Mouse (Mus musculus) brown adipose tissue, adult 24 weeks (tissue): ENCODE data around the gene Kcna2. TPM values are rescaled to one million over a fixed set of nuclear protein-coding genes. Genes with fewer than 3 reads are reported as not detected.

Source experiments
- H3K27ac ChIP-seq: fragments of 200-500 bp; replicated peaks from 2 replicates; pipeline ENCODE4 v1.5.1; 2012; ENCODE audit warnings: low read depth, mild to moderate bottlenecking, low read length
- H3K4me1 ChIP-seq: fragments of 200-500 bp; 2 replicates; pipeline ENCODE4 v1.6.1; 2012; ENCODE audit warnings: low read length, mixed read lengths; ENCODE audit not compliant: control insufficient read depth, insufficient read depth, insufficient read length
- H3K4me3 ChIP-seq: fragments of 200-500 bp; 2 replicates; pipeline ENCODE4 v1.5.1; 2012; ENCODE audit warnings: low read depth, mild to moderate bottlenecking, low read length, moderate library complexity; ENCODE audit not compliant: insufficient read depth
- polyA plus RNA-seq: library from polyadenylated mRNA; stranded (reverse); fragments of >200 nt; gene quantifications from 2 replicates; pipeline ENCODE4 v1.2.4, GENCODE M21; 2012; ENCODE audit not compliant: missing spikeins, insufficient read depth, insufficient read length

The Kcna2 gene
- polyA plus RNA-seq, 1 experiment, result 1.6 TPM

DNA sequence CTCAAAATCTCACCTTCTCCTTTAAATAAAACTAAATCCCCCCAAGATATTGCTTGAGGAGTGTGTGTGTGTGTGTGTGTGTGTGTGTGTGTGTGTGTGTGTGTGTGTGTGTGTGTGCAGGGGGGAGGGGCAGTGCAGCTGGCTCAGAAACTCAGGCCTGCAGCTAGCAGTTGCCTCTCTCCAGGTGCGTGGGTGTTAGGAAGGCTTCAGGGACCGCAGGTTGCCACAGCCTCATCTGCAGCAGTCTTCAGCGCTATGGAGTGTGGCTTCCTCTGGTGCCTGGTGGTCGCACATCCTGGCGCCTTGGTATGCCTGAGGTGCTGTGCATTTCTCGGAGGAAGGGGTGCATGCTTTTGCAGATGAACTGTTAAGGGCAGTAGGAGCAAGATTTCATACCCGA, 10.9 kb upstream of the Kcna2 start:
- no peak overlapping the region for H3K4me3 ChIP-seq
- no peaks in the 10 kb centered on the region for H3K4me1 ChIP-seq
- H3K27ac ChIP-seq, result no peak overlapping the region

DNA sequence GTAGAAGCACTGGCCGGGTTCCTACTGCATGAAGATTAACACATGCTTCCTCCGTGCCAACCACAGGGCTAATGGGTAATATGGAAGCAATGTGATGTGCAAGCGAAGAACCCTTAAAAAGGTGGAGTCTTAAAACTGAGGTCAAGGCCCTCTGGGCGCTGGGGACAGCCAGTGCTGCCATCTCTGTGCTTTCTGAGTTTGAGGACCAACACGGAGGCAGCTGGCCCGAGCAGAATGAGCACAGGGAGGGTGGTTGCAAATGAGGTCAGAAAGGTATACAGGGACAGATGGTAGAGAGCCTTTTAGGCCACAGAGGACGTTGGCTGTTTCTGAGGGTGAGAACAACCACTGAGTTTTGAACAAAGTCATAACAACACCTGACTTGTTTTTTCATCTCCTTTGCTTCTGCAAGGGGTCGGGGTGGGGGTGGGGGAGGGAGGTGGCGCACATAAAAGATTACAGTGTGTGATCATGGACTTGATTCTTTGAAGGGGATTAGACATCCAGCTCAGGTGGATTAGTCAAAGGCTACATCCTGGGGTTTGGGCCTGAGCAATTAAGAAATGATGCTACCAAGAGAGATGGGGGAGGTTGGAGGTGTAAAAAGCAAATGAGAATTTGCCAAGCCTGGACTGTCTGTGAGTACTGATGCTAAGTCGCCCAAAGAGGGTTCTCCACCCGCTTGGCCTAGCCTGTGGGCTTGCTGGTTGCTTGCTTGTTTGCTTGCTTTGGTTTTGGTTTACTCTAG, 10.4 kb upstream of the Kcna2 start:
- no peak overlapping the region for H3K4me3 ChIP-seq
- H3K27ac ChIP-seq, result no peak overlapping the region
- no peaks in the 10 kb centered on the region for H3K4me1 ChIP-seq

DNA sequence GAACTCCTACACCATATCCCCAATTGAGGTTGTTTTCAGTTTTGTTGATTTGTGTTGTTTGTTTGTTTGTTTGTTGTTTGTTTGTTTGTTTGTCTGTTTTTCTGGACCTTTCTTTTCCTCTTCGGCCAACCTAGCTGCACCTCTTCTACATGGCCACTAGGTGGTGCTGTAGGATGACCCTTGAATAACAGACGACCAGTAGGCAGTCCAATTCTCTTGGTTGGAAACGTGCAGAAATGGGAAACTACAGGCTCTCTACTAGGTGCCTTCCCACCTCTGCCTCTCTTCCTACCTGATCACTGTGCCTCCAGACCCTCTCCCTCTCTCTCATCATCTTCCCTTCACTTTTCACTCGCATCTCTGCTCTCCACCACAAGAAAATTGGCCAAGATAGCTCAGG, 6.9 kb upstream of the Kcna2 start:
- H3K4me1 ChIP-seq, result no peaks in the 10 kb centered on the region
- no peak overlapping the region for H3K4me3 ChIP-seq
- H3K27ac ChIP-seq, result no peak overlapping the region

DNA sequence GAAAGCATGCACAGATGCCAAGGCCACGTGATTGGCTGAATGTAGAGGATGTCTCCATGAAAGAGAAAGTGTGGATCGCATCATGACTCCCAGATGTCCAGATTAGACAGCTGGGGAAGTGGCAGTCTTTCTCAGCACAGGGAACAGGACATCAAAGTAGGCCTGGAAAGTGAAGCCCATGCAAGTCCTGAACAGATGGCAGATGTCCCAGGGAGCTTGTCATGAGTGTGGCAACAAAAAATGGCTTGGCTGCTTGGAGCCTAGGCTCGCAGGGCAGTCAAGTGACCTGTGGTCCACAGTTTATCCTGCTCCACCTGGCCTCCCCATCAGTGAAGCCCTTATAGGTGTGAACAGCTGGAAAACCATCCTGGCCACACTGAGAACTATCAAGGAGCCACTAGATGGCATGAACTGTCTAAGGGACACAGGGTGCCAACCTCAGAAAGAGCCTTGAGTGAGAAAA, 4.6 kb upstream of the Kcna2 start:
- H3K4me3 ChIP-seq, result no peak overlapping the region
- H3K27ac ChIP-seq, result no peak overlapping the region

DNA sequence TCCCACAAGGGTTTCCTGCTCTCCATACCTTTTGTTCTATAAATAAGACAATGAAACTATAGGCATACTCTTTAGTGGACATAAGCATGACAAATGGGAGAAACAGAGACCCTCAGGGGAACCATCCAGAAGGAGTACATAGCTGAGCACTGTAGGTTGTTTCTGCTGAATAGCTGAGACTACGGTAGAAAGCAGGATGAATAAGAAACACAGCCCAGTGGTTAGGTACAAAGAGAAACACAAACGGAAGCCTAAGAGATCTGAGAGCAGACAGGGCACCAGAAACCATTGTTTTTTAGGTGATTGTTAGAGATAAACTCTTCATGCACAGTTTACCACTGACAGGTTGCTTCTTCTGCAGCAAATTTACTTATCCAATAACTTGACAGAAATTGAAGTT, 1.1 kb upstream of the Kcna2 start:
- H3K27ac ChIP-seq, result no peak overlapping the region
- peaks cover 3% of the 10 kb centered on the region; the same call in 1 of the 2 replicates for H3K4me1 ChIP-seq
- no peak overlapping the region for H3K4me3 ChIP-seq

More for the DNA sequence above, 4.6 kb upstream of the Kcna2 start:
- peaks cover 3% of the 10 kb centered on the region; the same call in 1 of the 2 replicates for H3K4me1 ChIP-seq

DNA sequence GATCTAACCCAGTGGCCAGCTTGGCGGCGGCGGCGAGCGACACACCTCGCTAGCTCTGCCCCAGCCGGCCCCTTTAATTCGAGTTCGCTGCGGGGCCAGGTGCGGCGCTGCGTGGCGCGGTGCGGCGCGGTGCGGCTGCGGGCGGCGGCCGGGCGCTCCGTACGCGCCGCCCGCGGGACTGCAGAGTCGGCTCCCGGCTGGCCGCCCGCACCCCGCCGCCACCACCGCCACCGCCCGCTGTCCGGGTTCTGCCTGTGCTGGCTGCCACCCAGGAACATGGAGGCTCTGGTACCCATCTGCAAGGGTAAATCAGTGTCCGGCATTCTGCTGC, 475 bp downstream of the Kcna2 start:
- peak overlapping the region; percentile 57 for H3K4me3 ChIP-seq
- H3K4me1 ChIP-seq, result peaks cover 3% of the 10 kb centered on the region; the same call in 1 of the 2 replicates
- no peak overlapping the region for H3K27ac ChIP-seq

DNA sequence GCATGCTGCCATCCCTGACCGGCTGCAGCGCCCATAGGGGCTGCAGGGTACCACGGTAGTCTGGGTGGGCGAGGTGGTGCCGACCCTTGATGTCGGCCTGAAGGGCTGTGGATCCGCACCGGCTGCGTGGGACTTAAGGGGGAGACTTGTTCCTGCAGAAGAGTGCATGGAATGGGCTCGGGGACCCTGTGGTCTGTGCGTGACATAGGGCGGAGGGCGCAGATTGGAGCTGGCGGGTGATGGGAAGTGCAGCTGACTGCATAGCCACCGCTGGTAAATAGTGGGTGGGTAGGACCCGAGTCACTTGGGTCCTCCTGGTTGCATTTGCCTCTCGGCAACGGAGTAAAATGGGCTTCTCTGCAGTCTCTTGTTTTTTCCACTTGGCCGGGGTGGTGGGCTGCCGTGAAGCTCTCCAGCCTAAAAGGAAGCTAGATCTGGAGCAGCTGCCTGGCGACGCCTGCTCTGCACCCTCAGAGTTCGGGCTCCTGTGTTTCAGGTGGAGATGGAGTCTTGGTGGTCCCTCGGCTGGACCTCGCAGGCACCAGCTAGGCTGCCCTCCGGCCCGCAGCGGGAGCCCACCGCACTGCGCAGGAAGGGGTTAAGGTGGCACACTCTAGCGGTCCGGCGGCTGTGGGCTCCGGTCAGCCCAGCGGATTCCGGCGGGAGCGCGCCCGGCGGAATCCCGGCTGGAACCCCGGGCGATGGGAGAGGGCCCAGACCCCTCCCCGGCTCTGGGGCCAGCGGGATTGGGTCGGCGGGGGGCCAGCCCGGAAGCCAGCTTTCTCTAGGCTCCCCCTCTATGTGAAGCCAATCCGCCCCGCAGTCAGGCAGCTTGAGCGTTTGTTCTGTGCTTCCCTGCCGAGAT, 1.1 kb downstream of the Kcna2 start:
- no peak overlapping the region for H3K27ac ChIP-seq

DNA sequence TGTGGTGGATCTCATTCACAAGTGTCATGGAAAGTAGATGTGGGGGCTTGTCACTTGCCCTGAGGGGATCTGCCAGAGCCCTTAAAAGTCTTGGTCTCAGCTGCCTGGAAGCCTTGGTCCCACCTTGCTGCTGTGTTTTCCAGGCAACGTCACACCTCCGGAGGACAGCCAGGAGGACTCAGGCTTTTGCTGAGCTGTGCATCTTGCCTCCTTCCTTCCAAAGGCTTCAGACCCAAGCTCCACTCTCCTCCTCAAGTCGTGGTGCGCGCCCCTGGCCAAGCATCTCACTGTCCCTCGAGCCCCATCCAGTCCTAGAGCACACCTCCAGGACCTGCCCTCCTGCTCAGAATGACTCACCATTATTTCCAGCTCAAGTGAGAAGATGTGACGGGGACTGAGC, 2.1 kb downstream of the Kcna2 start:
- Histone ChIP-seq H3K4me3 (0 out of 2 replicates have a peak overlapping the region, but pooled peaks have one; percentile 57), H3K4me1 (peaks cover 3% of the 10 kb centered on the region; the same call in 1 of the 2 replicates), H3K27ac (no peak overlapping the region)

More for the DNA sequence above, 1.1 kb downstream of the Kcna2 start:
- H3K4me1 ChIP-seq, result peaks cover 3% of the 10 kb centered on the region; the same call in 1 of the 2 replicates
- peak overlapping the region; percentile 57 for H3K4me3 ChIP-seq

DNA sequence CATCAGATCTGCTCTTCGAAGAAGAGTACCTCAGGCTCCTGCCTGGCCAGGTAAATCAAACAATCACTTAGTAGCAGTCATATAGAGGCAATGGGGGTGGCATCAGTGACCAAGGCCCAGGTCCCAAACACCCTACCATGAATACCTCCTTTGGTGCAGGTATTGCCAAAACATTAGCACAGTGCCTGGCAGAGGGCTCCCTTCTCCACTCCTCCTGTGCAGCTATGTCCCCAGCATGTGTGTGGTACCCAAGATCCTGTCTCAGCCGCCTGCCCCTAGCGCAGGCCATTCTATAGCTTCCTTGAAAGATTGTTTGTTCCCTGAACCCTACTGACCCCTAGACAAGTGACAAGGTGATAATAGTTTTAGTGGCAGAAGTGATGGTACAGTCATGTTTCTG, 2.5 kb downstream of the Kcna2 start:
- H3K4me3 ChIP-seq, result 0 out of 2 replicates have a peak overlapping the region, but pooled peaks have one; percentile 14
- peaks cover 3% of the 10 kb centered on the region; the same call in 1 of the 2 replicates for H3K4me1 ChIP-seq
- H3K27ac ChIP-seq, result no peak overlapping the region

DNA sequence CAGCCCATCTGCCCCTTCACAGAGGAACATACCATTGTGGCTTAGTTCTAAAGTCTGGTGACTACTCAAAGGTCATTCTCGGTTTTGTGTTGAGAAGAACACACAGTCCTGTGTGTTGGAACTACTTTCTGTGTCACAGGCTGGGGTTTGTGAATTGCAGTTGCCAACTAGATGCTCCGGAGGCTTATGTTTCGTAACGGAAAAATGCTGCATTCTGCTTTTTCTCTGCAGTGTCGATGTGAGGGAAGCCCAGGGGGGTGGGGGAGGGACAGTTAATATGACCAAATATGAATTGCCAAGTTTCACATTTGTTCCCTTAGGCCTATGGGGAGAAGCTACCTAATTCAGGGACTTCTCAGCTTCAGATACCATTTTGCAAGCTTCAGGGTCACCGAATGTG, 5.0 kb downstream of the Kcna2 start:
- Histone ChIP-seq H3K4me3 (no peak overlapping the region), H3K4me1 (peaks cover under 1% of the 10 kb centered on the region; the same call in 1 of the 2 replicates), H3K27ac (no peak overlapping the region)

DNA sequence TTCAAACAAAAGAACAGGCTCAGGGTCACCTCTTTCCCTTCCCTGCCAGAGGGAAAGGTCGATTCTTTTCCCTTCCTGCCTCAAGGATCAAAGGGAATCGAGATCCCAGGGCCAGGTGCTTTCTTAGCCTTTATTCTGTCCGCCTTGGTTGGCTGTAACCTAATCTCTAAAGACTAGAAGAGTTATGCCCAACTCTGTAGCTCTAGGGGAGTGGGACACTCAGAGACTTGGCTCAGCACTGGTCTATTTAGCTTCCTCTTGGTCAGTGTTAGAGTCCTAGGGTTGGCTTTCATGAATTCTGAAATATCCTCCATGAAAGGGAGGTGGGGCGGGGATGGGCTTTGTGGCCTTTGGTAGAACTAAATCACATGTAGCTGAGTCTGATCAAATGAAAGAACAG, 11.6 kb downstream of the Kcna2 start:
- H3K4me3 ChIP-seq, result no peak overlapping the region
- peaks cover 5% of the 10 kb centered on the region; the same call in 1 of the 2 replicates for H3K4me1 ChIP-seq
- no peak overlapping the region for H3K27ac ChIP-seq

DNA sequence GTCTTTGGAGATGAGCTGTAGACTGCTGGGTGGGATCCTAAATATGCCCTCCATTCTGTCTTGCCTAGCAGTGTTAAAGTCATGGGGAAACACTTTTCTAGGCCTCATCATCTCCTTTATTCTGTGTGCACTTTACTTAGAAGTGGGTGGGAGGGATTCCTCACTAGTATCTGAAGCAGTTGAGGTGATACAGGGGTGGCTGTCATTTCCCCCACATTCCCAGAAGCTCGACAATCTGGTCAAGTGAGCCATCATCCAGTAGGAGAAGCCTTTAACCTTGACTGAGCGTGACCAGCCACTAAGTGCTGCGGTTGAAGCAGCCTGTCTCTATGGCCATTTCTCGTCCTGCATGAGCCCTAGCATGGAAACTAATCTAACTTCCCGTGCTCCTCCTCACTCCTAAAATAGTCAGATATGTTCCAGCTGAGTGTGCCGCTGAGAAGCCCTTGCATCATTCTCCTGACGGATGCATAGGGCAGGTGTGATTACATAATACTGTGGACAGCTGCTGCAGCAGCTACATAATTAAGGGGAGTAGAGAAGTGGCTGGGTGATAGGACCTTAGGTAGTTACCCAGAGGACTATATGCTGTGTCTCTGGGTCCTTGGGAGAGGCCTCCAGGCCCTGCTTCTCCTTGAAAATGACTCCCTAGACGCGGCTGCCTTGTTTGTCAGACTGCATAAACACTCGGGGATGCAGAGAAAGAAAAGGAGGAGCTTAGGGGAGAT, 12.2 kb downstream of the Kcna2 start:
- H3K27ac ChIP-seq, result no peak overlapping the region
- H3K4me3 ChIP-seq, result no peak overlapping the region
- peaks cover 5% of the 10 kb centered on the region; the same call in 1 of the 2 replicates for H3K4me1 ChIP-seq

DNA sequence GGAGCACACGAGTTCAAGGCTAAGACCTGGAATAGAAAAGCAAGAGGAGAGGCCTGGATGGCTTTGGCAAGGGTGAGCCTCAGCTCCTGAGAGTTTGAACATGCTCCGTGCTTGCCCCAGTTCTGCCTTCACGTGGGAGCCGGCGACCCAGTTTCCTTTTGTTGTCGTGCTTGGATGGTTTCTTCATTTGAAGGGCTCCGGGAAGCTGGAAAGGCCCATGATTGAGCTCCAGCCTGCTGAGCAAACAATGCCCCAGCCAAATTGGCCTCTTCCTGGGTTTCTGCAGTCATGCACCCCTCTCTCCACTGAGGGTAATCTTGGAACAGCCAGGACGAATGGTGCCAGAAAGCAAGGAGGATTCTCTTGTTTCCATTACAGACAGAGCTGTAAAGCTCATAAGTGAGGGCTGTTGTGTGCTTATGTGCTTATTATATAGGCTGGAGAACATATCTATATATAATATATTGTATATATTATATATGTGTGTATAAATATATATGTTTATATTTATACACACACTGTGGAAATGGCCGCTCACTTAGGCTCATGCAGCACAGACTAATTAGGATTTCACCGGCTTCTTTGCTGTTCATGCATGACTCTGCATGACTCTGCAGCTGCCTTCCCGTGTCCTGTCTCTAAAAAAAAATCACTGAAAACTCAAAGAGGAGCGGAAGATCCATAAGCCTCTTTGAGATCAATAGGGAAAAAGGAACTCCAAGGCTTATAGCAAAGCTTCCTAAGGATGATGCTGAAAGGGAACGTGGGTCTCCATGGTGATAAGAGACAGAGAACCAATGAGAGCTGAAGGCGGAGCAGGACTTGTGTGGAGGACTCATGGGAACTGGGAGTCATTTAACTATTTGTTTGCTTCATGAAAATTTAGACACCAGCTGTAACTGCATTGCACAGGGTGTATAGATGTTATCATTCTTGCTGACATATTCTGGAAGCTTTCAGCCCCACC, 13.1 kb downstream of the Kcna2 start:
- H3K4me1 ChIP-seq, result peaks cover 5% of the 10 kb centered on the region; the same call in 1 of the 2 replicates
- H3K27ac ChIP-seq, result no peak overlapping the region
- no peak overlapping the region for H3K4me3 ChIP-seq

DNA sequence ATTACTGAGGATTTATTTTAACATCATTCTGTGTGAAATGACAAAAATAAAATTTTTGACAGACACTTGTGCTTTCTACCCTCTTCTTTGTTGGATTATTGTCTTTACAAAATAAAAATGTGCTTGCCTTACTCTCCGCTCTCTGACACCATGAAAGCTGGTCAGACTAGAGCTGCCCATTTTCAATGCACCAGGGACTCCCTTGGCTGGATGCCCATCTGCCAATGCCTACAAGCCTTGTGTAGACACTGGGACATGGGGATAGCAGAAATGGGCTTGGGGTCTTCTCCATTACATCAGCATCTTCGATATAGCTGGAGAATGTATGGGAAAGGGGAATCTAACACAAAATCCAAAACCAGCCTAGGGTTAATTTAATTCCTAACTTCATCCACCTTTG, 14.0 kb downstream of the Kcna2 start:
- Histone ChIP-seq H3K27ac (no peak overlapping the region), H3K4me1 (peaks cover 5% of the 10 kb centered on the region; the same call in 1 of the 2 replicates), H3K4me3 (no peak overlapping the region)
